In the genomic region with DNA sequence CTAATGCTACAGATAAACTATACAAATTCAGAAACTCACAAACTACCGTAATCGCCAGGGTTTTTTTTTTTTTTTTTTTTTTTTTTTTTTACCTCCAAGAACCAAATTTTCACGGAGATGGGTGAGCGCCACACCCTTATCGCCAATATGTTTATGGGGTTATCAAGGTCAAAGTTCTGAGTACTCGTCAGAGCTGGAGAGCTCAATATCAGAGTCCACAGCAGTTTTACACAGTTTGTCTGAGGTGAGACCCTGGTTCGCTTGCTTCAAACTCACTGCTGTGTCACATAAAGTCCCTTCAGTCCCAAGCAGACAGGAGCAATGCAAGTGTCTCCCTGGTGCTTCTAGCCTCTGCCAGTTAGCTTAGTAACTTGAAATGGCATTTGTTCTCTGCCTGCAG, we compare ENCODE assay signal across 19 mouse cellular contexts.
DNase-seq lines count a peak whose midpoint lies in the region; ATAC-seq and TF ChIP-seq lines count a peak whose summit lies in the region.
"Had no signal": no experiment of that assay in that cellular context is flagged by ENCODE, and none has a peak within 500 bp of the region (broad histone marks: within the 10 kb centered on the region; RNA-seq: fewer than 3 reads in every experiment).

No protein-coding gene starts in this region.

- TF ChIP-seq POLR2A in MEL (IDR thresholded peaks at IDR 0.05; ENCODE audit: control insufficient read depth in 1 of 2, insufficient read depth in 1 of 2, low read depth in 1 of 2, low read length in 2 of 2, poor library complexity in 1 of 2), result no peak
- TF ChIP-seq POLR2A in small intestine, adult 2 months (IDR thresholded peaks at IDR 0.05; ENCODE audit: low read depth, low read length), result no peak

- no peak overlapping the region for H3K9ac ChIP-seq in MEL (ENCODE audit: control insufficient read depth, low read depth, low read length, poor library complexity, severe bottlenecking)
- 0 out of 2 replicates have a peak overlapping the region, but pooled peaks have one; percentile 12 for H3K9ac ChIP-seq in intestine, embryonic 16.5 days (ENCODE audit: low read depth, low read length)
- H3K9ac ChIP-seq: forebrain, embryonic 12.5 days; heart, embryonic 12.5 days; hindbrain, embryonic 14.5 days had no signal

- H3K4me3 ChIP-seq in MEL (ENCODE audit: control insufficient read depth in 1 of 2, insufficient read depth in 1 of 2, low read depth in 2 of 2, low read length in 2 of 2), result no peak overlapping the region
- no peak overlapping the region for H3K4me3 ChIP-seq in intestine, embryonic 16.5 days (ENCODE audit: low read length)
- H3K4me3 ChIP-seq in small intestine, adult 2 months (ENCODE audit: low read depth, low read length), result no peak overlapping the region
- H3K4me3 ChIP-seq: erythroblast, embryonic 14.5 days; forebrain, embryonic 12.5 days; heart, embryonic 12.5 days; hindbrain, embryonic 10.5 days had no signal

- TF ChIP-seq RAD21 in MEL (IDR thresholded peaks at IDR 0.05; ENCODE audit: low read depth, low read length), result no peak

- no peak for DNase-seq in MEL (ENCODE audit: low read depth, low spot score)
- DNase-seq in adrenal gland, postnatal 10 days, result no peak
- DNase-seq in urinary bladder, adult 2 months (ENCODE audit: low spot score), result no peak
- DNase-seq: adrenal gland, adult 2 months; adrenal gland, postnatal 36 days; cerebellum, adult 11 months; cerebellum, adult 8-10 months; cerebellum, postnatal 14 days; gastrocnemius, postnatal 14 days had no signal

- WGBS in intestine, embryonic 16.5 days, result 74% methylated on average over 7 of the region's 7 CpGs
- 37% methylated on average over 7 of the region's 7 CpGs for WGBS in small intestine, adult 2 months

- no peaks in the 10 kb centered on the region for H3K79me2 ChIP-seq in MEL (ENCODE audit: control insufficient read depth, insufficient read depth, low read length, poor library complexity)

- H3K4me2 ChIP-seq in intestine, embryonic 16.5 days (ENCODE audit: low read depth, low read length), result no peak overlapping the region
- H3K4me2 ChIP-seq: forebrain, embryonic 12.5 days; heart, embryonic 12.5 days; hindbrain, embryonic 14.5 days had no signal

- no peaks in the 10 kb centered on the region for H3K27me3 ChIP-seq in MEL (ENCODE audit: control insufficient read depth in 1 of 2, insufficient read depth in 2 of 2, low read length in 2 of 2)
- no peaks in the 10 kb centered on the region for H3K27me3 ChIP-seq in intestine, embryonic 16.5 days (replicated peaks; ENCODE audit: control insufficient read depth, insufficient read depth, low read length)
- H3K27me3 ChIP-seq in small intestine, adult 2 months (ENCODE audit: control insufficient read depth, insufficient read depth, low read length), result no peaks in the 10 kb centered on the region
- H3K27me3 ChIP-seq: CH12.LX; forebrain, embryonic 12.5 days; heart, embryonic 12.5 days had no signal

- H3K4me1 ChIP-seq in MEL (ENCODE audit: control insufficient read depth in 1 of 2, insufficient read depth in 2 of 2, low read length in 2 of 2), result no peaks in the 10 kb centered on the region
- peaks cover 16% of the 10 kb centered on the region for H3K4me1 ChIP-seq in intestine, embryonic 16.5 days (ENCODE audit: control insufficient read depth, insufficient read depth, low read length)
- peaks cover 7% of the 10 kb centered on the region for H3K4me1 ChIP-seq in small intestine, adult 2 months (ENCODE audit: control insufficient read depth, insufficient read depth, insufficient read length, low read length)
- H3K4me1 ChIP-seq: forebrain, embryonic 12.5 days had no signal

- no peaks in the 10 kb centered on the region for H3K9me3 ChIP-seq in MEL (replicated peaks; ENCODE audit: insufficient read depth, low read length)
- no peaks in the 10 kb centered on the region for H3K9me3 ChIP-seq in intestine, embryonic 16.5 days (ENCODE audit: control insufficient read depth, low read length)
- H3K9me3 ChIP-seq: forebrain, embryonic 12.5 days; heart, embryonic 12.5 days; hindbrain, embryonic 10.5 days had no signal

- no peak for TF ChIP-seq EP300 in MEL (IDR thresholded peaks at IDR 0.05; ENCODE audit: low read depth in 1 of 2, low read length in 2 of 2)

- no peaks in the 10 kb centered on the region for H3K36me3 ChIP-seq in MEL (ENCODE audit: control insufficient read depth in 1 of 2, insufficient read depth in 2 of 2, low read length in 2 of 2)
- no peaks in the 10 kb centered on the region for H3K36me3 ChIP-seq in intestine, embryonic 16.5 days (ENCODE audit: control insufficient read depth, insufficient read depth, low read length)
- no peaks in the 10 kb centered on the region for H3K36me3 ChIP-seq in small intestine, adult 2 months (ENCODE audit: control insufficient read depth, insufficient read depth, low read length)
- H3K36me3 ChIP-seq: forebrain, embryonic 12.5 days; heart, embryonic 12.5 days; hindbrain, embryonic 10.5 days had no signal

- peak; percentile 67 for ATAC-seq in erythroid progenitor cell, adult 5-6 weeks (replicated peaks; ENCODE audit: low FRiP score, poor library complexity, severe bottlenecking)
- 0 out of 2 replicates have a peak, but pooled peaks have one; percentile 45 for ATAC-seq in intestine, embryonic 16.5 days
- ATAC-seq: forebrain, embryonic 16.5 days had no signal

- TF ChIP-seq CTCF in MEL (IDR thresholded peaks at IDR 0.05 in 2 of 3, conservative IDR thresholded peaks at IDR 0.05 in 1 of 3; ENCODE audit: control insufficient read depth in 1 of 3, insufficient read depth in 1 of 3, low read depth in 2 of 3, low read length in 3 of 3, poor library complexity in 1 of 3, severe bottlenecking in 1 of 3), result no peak
- TF ChIP-seq CTCF in small intestine, adult 2 months (IDR thresholded peaks at IDR 0.05; ENCODE audit: extremely low read depth, insufficient read length, insufficient replicate concordance, low read depth, low read length), result no peak

- no peak overlapping the region for H3K27ac ChIP-seq in MEL (ENCODE audit: control insufficient read depth, low read depth, low read length)
- no peak overlapping the region for H3K27ac ChIP-seq in intestine, embryonic 16.5 days (ENCODE audit: low read length)
- peak overlapping the region; percentile 20; the same call in 1 of the 2 replicates for H3K27ac ChIP-seq in small intestine, adult 2 months (ENCODE audit: insufficient read depth, low read depth, low read length)
- H3K27ac ChIP-seq: forebrain, embryonic 12.5 days; hindbrain, embryonic 10.5 days; hindbrain, embryonic 14.5 days had no signal

TF ChIP-seq in MEL, 35 proteins besides CTCF, POLR2A, EP300 and RAD21:
- no peak for TF ChIP-seq BHLHE40 (IDR thresholded peaks at IDR 0.05; ENCODE audit: borderline replicate concordance, low read depth, low read length)
- no peak for TF ChIP-seq SIN3A (IDR thresholded peaks at IDR 0.05; ENCODE audit: low read length)
- 0 out of 2 replicates have a peak, but pooled peaks have one; percentile 11 for TF ChIP-seq ZNF384 (IDR thresholded peaks at IDR 0.05; ENCODE audit: low read depth, low read length)
- TF ChIP-seq ELF1 (IDR thresholded peaks at IDR 0.05; ENCODE audit: low read depth, low read length), result no peak
- no peak for TF ChIP-seq MXI1 (IDR thresholded peaks at IDR 0.05; ENCODE audit: low read depth, low read length)
TF ChIP-seq in MEL: peak in this region for 1.
